Mouse (Mus musculus): ENCODE results near the gene Iqcm.

- TF ChIP-seq CTCF (IDR thresholded peaks at IDR 0.05; ENCODE audit: extremely low read depth, insufficient read length, insufficient replicate concordance, low read depth, low read length) = no peak
- TF ChIP-seq POLR2A (IDR thresholded peaks at IDR 0.05; ENCODE audit: low read depth, low read length) = no peak
These were observed 570.0 kb downstream of the Iqcm start for GRCm38 (mm10) chr8:76018501-76018900.
